Mouse (Mus musculus) forebrain, embryonic 15.5 days (tissue): ENCODE data around the gene LTO1. TPM values are rescaled to one million over a fixed set of nuclear protein-coding genes. Genes with fewer than 3 reads are reported as not detected.
A peak's percentile ranks its signal among the peaks of the same experiment; 100 is the strongest.

Experiments used
- ATAC-seq: fragments of 200-750 bp; cut with Nextera tagmentation; replicated peaks from 2 replicates; pipeline ENCODE4 v1.8.0; 2017; ENCODE audit warnings: mild to moderate bottlenecking, moderate TSS enrichment, moderate library complexity
- H3K27ac ChIP-seq: fragments of 300-500 bp; sonication (generic); replicated peaks from 2 replicates; pipeline ENCODE4 v1.5.1; 2015; ENCODE audit warnings: mild to moderate bottlenecking, inconsistent platforms
- H3K27me3 ChIP-seq: fragments of 300-500 bp; sonication (generic); 2 replicates; pipeline ENCODE4 v1.6.1; 2015; ENCODE audit warnings: inconsistent platforms
- H3K36me3 ChIP-seq: fragments of 300-500 bp; sonication (generic); 2 replicates; pipeline ENCODE4 v1.6.1; 2015; ENCODE audit warnings: mild to moderate bottlenecking, inconsistent platforms
- H3K4me1 ChIP-seq: fragments of 300-500 bp; sonication (generic); 2 replicates; pipeline ENCODE4 v1.6.1; 2015; ENCODE audit warnings: inconsistent platforms
- H3K4me2 ChIP-seq: fragments of 300-500 bp; sonication (generic); replicated peaks from 2 replicates; pipeline ENCODE4 v1.6.1; 2015; ENCODE audit warnings: mild to moderate bottlenecking, inconsistent platforms
- H3K4me3 ChIP-seq: fragments of 300-500 bp; sonication (generic); 2 replicates; pipeline ENCODE4 v1.5.1; 2015; ENCODE audit warnings: mild to moderate bottlenecking, inconsistent platforms
- H3K9ac ChIP-seq: fragments of 300-500 bp; sonication (generic); replicated peaks from 2 replicates; pipeline ENCODE4 v1.6.1; 2015; ENCODE audit warnings: mild to moderate bottlenecking, inconsistent platforms
- H3K9me3 ChIP-seq: fragments of 300-500 bp; sonication (generic); 2 replicates; pipeline ENCODE4 v1.6.1; 2016; ENCODE audit warnings: inconsistent platforms
- whole genome bisulfite sequencing: fragments of 180-500 bp; shearing (Covaris S2); methylation state at CpG from one replicate; pipeline ENCODE4 v1.1.7; 2015; ENCODE audit warnings: mixed read lengths; 5-methylcytosine and 5-hydroxymethylcytosine counted together
- polyA plus RNA-seq: library from polyadenylated mRNA; unstranded; fragments of >200 nt; fragmentation: Nextera tagmentation; extraction: Ambion mirVana; gene quantifications from 2 replicates; pipeline ENCODE4 v1.2.1, GENCODE M21; 2015

The LTO1 gene
- polyA plus RNA-seq, 1 experiment from 2014 or later: 39.3 TPM

GRCm38 (mm10) chr7:144942744-144943135 is 27.8 kb downstream of the LTO1 start:
- H3K9ac ChIP-seq: 0 out of 2 replicates have a peak overlapping the region, but pooled peaks have one; percentile 25
- H3K4me2 ChIP-seq: peak overlapping the region; percentile 89
- H3K27ac ChIP-seq: no peak overlapping the region
- H3K4me3 ChIP-seq: peak overlapping the region; percentile 48
- under 1% methylated on average over 20 of the region's 20 CpGs for WGBS
- H3K4me1 ChIP-seq: peaks cover 57% of the 10 kb centered on the region
- no peak for ATAC-seq
- H3K36me3 ChIP-seq: no peaks in the 10 kb centered on the region
- no peaks in the 10 kb centered on the region for H3K9me3 ChIP-seq
- H3K27me3 ChIP-seq: peaks cover 41% of the 10 kb centered on the region

DNA sequence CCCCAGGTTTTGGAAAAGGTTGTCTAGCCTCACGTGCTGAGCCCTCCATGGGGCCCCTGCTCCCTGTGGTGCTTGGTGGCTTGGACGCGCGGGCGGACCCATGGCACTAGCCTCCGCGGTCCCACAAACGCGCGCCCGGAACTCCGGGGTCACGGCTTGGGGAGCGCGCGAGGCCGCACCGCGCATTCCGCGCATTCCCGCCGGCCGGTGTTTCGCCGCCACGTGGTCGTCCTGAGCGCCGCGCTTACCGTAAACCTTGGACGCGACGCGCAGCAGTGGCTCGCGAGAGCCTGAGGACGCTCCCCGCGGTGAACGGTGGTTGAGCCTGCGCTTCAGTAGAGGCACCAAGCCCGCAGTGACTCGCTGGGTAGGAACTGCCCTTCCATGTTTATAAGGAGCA is 28.4 kb downstream of the LTO1 start:
- peaks cover 41% of the 10 kb centered on the region for H3K27me3 ChIP-seq

GRCm38 (mm10) chr7:144958509-144959395 is 43.9 kb downstream of the LTO1 start:
- 65% methylated on average over 12 of the region's 12 CpGs for WGBS
- H3K27me3 ChIP-seq: no peaks in the 10 kb centered on the region
- no peak for ATAC-seq
- H3K27ac ChIP-seq: no peak overlapping the region
- no peak overlapping the region for H3K9ac ChIP-seq
- no peaks in the 10 kb centered on the region for H3K36me3 ChIP-seq
- no peaks in the 10 kb centered on the region for H3K4me1 ChIP-seq
- no peak overlapping the region for H3K4me3 ChIP-seq
- H3K4me2 ChIP-seq: no peak overlapping the region
- H3K9me3 ChIP-seq: no peaks in the 10 kb centered on the region

More for the DNA sequence above, 28.4 kb downstream of the LTO1 start:
- Histone ChIP-seq H3K9ac (0 out of 2 replicates have a peak overlapping the region, but pooled peaks have one; percentile 25), H3K27ac (no peak overlapping the region), H3K4me3 (peak overlapping the region; percentile 48), H3K4me1 (peaks cover 52% of the 10 kb centered on the region), H3K4me2 (peak overlapping the region; percentile 89), H3K9me3 (no peaks in the 10 kb centered on the region), H3K36me3 (no peaks in the 10 kb centered on the region)
- WGBS: under 1% methylated on average over 45 of the region's 45 CpGs
- ATAC-seq: peak; percentile 32; the same call in 1 of the 2 replicates

- no peak for ATAC-seq
- 95% methylated on average over 1 of the region's 1 CpGs for WGBS
- no peaks in the 10 kb centered on the region for H3K4me1 ChIP-seq
- H3K9me3 ChIP-seq: no peaks in the 10 kb centered on the region
- no peaks in the 10 kb centered on the region for H3K36me3 ChIP-seq
- H3K9ac ChIP-seq: no peak overlapping the region
- H3K27ac ChIP-seq: no peak overlapping the region
- no peak overlapping the region for H3K4me2 ChIP-seq
- no peak overlapping the region for H3K4me3 ChIP-seq
- no peaks in the 10 kb centered on the region for H3K27me3 ChIP-seq
Observed at GRCm38 (mm10) chr7:144963911-144964310, 49.0 kb downstream of the LTO1 start.

- no peaks in the 10 kb centered on the region for H3K4me1 ChIP-seq
- H3K27ac ChIP-seq: no peak overlapping the region
- ATAC-seq: no peak
- H3K4me3 ChIP-seq: no peak overlapping the region
- H3K9me3 ChIP-seq: no peaks in the 10 kb centered on the region
- no peaks in the 10 kb centered on the region for H3K27me3 ChIP-seq
- WGBS: 80% methylated on average over 4 of the region's 4 CpGs
- H3K36me3 ChIP-seq: no peaks in the 10 kb centered on the region
- H3K9ac ChIP-seq: no peak overlapping the region
- no peak overlapping the region for H3K4me2 ChIP-seq
Observed at GRCm38 (mm10) chr7:144964316-144964715, 49.4 kb downstream of the LTO1 start.

- Histone ChIP-seq H3K36me3 (no peaks in the 10 kb centered on the region), H3K4me2 (no peak overlapping the region), H3K27ac (no peak overlapping the region), H3K9me3 (no peaks in the 10 kb centered on the region), H3K4me1 (no peaks in the 10 kb centered on the region), H3K4me3 (no peak overlapping the region), H3K9ac (no peak overlapping the region), H3K27me3 (no peaks in the 10 kb centered on the region)
- 86% methylated on average over 5 of the region's 5 CpGs for WGBS
- ATAC-seq: no peak
Observed at GRCm38 (mm10) chr7:144965893-144966292, 51.0 kb downstream of the LTO1 start.

DNA sequence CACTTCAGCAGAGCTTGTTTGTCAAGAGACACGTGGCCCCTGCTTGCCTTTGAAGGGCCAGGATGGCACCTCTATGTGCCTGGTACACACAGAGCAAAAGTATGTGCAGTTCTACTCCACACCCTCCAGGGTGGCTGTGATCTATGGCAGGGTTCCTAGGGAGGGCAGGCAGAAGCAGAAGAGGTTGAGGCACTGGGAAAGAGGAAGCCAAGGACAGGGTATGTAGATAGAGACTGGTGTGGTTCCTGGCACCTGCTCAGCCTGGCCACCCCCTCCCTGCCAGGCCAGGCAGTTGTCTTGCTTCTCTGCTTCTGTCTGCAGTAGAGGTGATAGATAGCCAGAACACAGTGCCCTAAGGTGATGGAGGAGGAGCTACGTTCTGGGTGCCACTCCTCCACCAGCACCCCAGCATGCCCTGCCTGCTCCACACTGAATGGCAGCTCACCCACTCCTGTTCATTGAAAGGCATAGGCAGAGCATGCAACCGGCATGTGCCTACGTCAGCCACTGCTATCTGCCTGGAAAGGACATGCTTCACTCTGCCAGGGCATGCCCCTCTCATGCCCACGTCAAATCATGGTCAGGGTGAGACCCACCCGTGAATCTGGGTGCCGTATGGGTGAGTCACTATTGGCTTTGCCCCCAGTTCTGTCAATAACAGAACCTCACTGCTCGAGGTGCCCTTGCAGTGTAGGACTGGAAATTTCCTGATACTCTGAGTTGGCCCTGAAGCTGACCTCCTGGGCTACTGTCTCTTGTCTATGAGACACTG is 56.3 kb downstream of the LTO1 start:
- H3K36me3 ChIP-seq: no peaks in the 10 kb centered on the region
- H3K4me3 ChIP-seq: no peak overlapping the region
- no peak for ATAC-seq
- 73% methylated on average over 8 of the region's 8 CpGs for WGBS
- no peak overlapping the region for H3K4me2 ChIP-seq
- no peak overlapping the region for H3K27ac ChIP-seq
- H3K9me3 ChIP-seq: no peaks in the 10 kb centered on the region
- H3K9ac ChIP-seq: no peak overlapping the region
- H3K4me1 ChIP-seq: no peaks in the 10 kb centered on the region
- no peaks in the 10 kb centered on the region for H3K27me3 ChIP-seq

DNA sequence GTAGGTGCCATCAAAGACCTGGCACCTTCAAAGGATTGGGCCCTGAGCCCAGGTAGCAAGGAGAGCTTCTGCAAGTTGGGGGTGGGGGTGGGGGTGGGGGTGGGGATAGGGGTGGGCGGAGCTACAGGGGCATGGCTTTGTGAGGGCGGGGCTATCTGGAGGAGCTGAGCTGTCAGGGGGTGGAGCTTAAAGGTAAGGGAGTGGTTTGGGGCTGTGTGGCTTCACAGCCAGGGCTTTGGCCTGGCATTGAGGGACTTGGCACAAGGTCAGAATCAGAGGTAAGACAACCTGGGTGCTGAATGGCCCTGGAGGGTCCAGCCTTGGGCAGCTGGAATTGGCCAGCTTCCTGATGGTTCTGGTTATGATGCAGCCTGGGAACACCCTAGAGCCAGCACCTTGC is 56.9 kb downstream of the LTO1 start:
- no peak for ATAC-seq
- H3K27ac ChIP-seq: no peak overlapping the region
- H3K4me1 ChIP-seq: no peaks in the 10 kb centered on the region
- no peaks in the 10 kb centered on the region for H3K9me3 ChIP-seq
- no peaks in the 10 kb centered on the region for H3K27me3 ChIP-seq
- no peak overlapping the region for H3K9ac ChIP-seq
- 42% methylated on average over 2 of the region's 2 CpGs for WGBS
- no peak overlapping the region for H3K4me2 ChIP-seq
- H3K36me3 ChIP-seq: no peaks in the 10 kb centered on the region
- H3K4me3 ChIP-seq: no peak overlapping the region

- 76% methylated on average over 8 of the region's 8 CpGs for WGBS
Observed at GRCm38 (mm10) chr7:144973461-144973860, 58.6 kb downstream of the LTO1 start.

GRCm38 (mm10) chr7:144977121-144977520 is 62.2 kb downstream of the LTO1 start:
- no peaks in the 10 kb centered on the region for H3K9me3 ChIP-seq
- H3K4me1 ChIP-seq: no peaks in the 10 kb centered on the region
- no peaks in the 10 kb centered on the region for H3K36me3 ChIP-seq
- H3K9ac ChIP-seq: no peak overlapping the region
- H3K4me3 ChIP-seq: no peak overlapping the region
- ATAC-seq: no peak
- no peak overlapping the region for H3K27ac ChIP-seq
- 80% methylated on average over 2 of the region's 2 CpGs for WGBS
- no peak overlapping the region for H3K4me2 ChIP-seq
- H3K27me3 ChIP-seq: no peaks in the 10 kb centered on the region

More at GRCm38 (mm10) chr7:144973461-144973860, 58.6 kb downstream of the LTO1 start:
- H3K4me3 ChIP-seq: no peak overlapping the region
- H3K36me3 ChIP-seq: no peaks in the 10 kb centered on the region
- no peak overlapping the region for H3K27ac ChIP-seq
- no peaks in the 10 kb centered on the region for H3K9me3 ChIP-seq
- no peaks in the 10 kb centered on the region for H3K4me1 ChIP-seq
- no peak overlapping the region for H3K9ac ChIP-seq
- no peak for ATAC-seq
- H3K4me2 ChIP-seq: no peak overlapping the region
- no peaks in the 10 kb centered on the region for H3K27me3 ChIP-seq

DNA sequence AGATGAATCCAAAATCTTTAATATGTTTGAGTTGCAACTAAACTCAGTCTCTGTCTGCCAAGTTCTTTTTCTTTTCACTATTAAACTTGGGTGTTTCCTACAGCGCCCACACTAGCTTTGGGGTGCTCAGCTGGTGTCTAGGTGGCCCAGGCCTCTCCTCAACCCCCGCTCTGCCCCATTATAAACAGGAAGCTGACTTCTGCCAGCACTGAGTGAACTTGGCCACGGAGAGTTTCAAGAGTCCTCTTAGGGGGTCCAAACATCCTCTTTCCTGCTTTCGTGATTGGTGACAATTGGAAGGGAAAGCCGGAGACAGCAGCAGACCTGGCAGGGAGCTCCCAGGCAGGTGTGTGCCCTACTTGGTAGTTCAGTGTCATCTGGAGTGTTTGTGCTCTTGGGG is 64.9 kb downstream of the LTO1 start:
- Histone ChIP-seq H3K27me3 (no peaks in the 10 kb centered on the region), H3K36me3 (no peaks in the 10 kb centered on the region), H3K4me3 (no peak overlapping the region), H3K27ac (no peak overlapping the region), H3K4me2 (no peak overlapping the region), H3K9ac (no peak overlapping the region), H3K4me1 (no peaks in the 10 kb centered on the region), H3K9me3 (no peaks in the 10 kb centered on the region)
- 84% methylated on average over 5 of the region's 5 CpGs for WGBS
- ATAC-seq: no peak
